Mouse (Mus musculus) forebrain, embryonic 14.5 days (tissue): Measurements from ENCODE around the gene Mamstr. TPM values are rescaled to one million over a fixed set of nuclear protein-coding genes. Genes with fewer than 3 reads are reported as not detected.
A peak's percentile ranks its signal among the peaks of the same experiment; 100 is the strongest.
"Not testable (repeated sequence)": the region's sequence is repeated elsewhere in the genome, so short reads cannot be mapped to it uniquely, and the experiment has no call there.

Experiments used
- ATAC-seq: fragments of 200-750 bp; cut with Nextera tagmentation; 2 replicates; pipeline ENCODE4 v1.8.0; 2017; ENCODE audit warnings: mild to moderate bottlenecking, moderate library complexity
- DNase-seq: peaks from one replicate; pipeline ENCODE4 v3.0.0-alpha.2; 2015; ENCODE audit warnings: low spot score
- H3K27ac ChIP-seq: fragments of 300-500 bp; sonication (generic); 2 replicates; pipeline ENCODE4 v1.5.1; 2014; ENCODE audit warnings: low read depth, mild to moderate bottlenecking, control low read depth, low read length, moderate library complexity
- H3K27me3 ChIP-seq: fragments of 300-500 bp; sonication (generic); replicated peaks from 2 replicates; pipeline ENCODE4 v1.6.1; 2014; ENCODE audit warnings: low read length, control low read depth, mixed read lengths; ENCODE audit not compliant: control insufficient read depth, insufficient read depth
- H3K36me3 ChIP-seq: fragments of 300-500 bp; sonication (generic); 2 replicates; pipeline ENCODE4 v1.6.1; 2014; ENCODE audit warnings: low read length, control low read depth; ENCODE audit not compliant: control insufficient read depth, insufficient read depth
- H3K4me1 ChIP-seq: fragments of 300-500 bp; sonication (generic); 2 replicates; pipeline ENCODE4 v1.6.1; 2014; ENCODE audit warnings: antibody characterized with exemption, low read length, control low read depth; ENCODE audit not compliant: control insufficient read depth, insufficient read depth
- H3K4me2 ChIP-seq: fragments of 300-500 bp; sonication (generic); 2 replicates; pipeline ENCODE4 v1.6.1; 2014; ENCODE audit warnings: mild to moderate bottlenecking, control low read depth, low read length
- H3K4me3 ChIP-seq: fragments of 300-500 bp; sonication (generic); 2 replicates; pipeline ENCODE4 v1.5.1; 2014; ENCODE audit warnings: low read depth, low read length, control low read depth
- H3K9ac ChIP-seq: fragments of 300-500 bp; sonication (generic); 2 replicates; pipeline ENCODE4 v1.6.1; 2014; ENCODE audit warnings: mild to moderate bottlenecking, low read length, control low read depth, moderate library complexity
- H3K9me3 ChIP-seq: fragments of 300-500 bp; sonication (generic); replicated peaks from 2 replicates; pipeline ENCODE4 v1.6.1; 2016; ENCODE audit warnings: low read length, control low read depth, mixed read lengths; ENCODE audit not compliant: control insufficient read depth
- WGBS: fragments of 180-500 bp; shearing (Covaris S2); extraction: QIAGEN DNeasy Blood & Tissue Kit; methylation state at CpG from one replicate; pipeline ENCODE4 v1.1.7; 2014; 5-methylcytosine and 5-hydroxymethylcytosine counted together
- polyA plus RNA-seq: library from polyadenylated mRNA; unstranded; fragments of >200 nt; fragmentation: Nextera tagmentation; extraction: Ambion mirVana; gene quantifications from 2 replicates; pipeline ENCODE4 v1.2.1, GENCODE M21; 2014

Gene Mamstr
- polyA plus RNA-seq, 1 experiment from 2014 or later: 1.3 TPM

DNA sequence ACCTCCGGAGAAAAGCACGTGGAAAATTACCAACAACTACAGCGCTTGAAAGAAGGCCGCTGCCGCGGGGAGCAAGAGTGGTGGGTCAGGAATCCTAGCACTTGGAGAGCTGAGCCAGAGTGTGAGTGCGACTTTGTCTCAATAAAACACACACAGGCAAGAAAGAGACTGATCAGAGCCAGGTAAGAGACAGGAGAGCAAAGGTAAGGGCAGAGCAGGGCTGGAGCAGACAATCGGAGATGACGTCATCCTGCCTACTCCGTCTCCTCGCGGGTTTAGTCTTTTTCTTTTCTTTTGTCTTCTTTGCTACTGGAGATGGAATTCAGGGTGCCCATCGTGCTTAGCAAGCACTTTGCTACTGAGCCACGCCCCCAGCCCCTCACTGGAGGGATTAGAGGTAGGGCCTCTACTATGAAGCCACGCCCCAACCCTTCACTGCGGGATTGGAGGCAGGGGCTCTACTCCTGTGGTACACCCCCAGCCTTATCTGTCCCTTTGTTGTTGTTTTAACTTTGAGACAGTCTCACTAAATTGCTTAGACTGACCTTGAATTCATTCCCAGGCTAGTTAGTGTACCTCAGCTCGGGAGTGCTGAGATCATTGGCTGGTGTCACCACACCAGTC lies 14.8 kb downstream of the Mamstr start:
- DNase-seq: peak; percentile 38
- no peak overlapping the region for H3K27ac ChIP-seq
- 25% methylated on average over 15 of the region's 17 CpGs for WGBS

DNA sequence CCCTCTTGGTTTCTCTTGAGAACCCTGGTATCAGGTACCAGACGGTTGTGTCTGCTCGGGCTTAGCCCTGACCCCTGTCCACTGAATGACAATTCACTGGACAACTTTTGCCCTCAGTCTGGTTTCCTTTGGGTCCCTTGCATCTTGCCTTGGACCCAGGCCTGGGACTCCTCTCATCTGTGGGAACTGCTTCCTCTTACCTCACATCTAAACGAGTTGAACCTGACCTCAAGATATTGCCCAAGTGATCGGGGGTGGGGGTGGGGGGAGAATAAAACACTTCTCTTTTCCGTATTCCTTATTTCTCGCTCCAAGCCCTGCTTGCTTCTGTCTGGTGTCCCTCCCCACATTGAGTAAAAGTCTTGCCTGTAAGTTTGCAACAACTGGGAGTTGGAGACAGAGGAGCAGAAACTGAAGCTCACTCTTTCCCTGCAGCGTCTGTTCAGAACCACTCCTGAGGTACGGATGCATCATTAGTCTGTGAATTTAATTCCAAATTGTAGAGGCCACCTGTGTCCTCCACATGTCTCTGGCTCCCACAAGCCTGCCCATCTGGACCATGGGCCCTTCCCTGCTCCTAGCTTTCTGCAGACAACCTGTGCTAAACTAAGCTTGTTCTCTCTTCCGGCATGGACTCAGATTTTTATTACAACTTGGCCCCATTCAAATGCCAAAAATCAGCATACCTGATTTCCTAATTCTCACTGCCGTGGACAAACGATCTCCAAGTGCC lies 21.1 kb downstream of the Mamstr start:
- no peak for ATAC-seq
- Histone ChIP-seq H3K9ac (no peak overlapping the region), H3K4me1 (no peaks in the 10 kb centered on the region), H3K27ac (no peak overlapping the region), H3K4me3 (no peak overlapping the region), H3K36me3 (no peaks in the 10 kb centered on the region), H3K4me2 (no peak overlapping the region), H3K9me3 (no peaks in the 10 kb centered on the region), H3K27me3 (no peaks in the 10 kb centered on the region)
- 82% methylated on average over 11 of the region's 11 CpGs for WGBS
- DNase-seq: no peak

More for the DNA sequence above, 14.8 kb downstream of the Mamstr start:
- Histone ChIP-seq H3K27me3 (no peaks in the 10 kb centered on the region), H3K36me3 (no peaks in the 10 kb centered on the region), H3K4me1 (peaks cover 4% of the 10 kb centered on the region; the same call in 1 of the 2 replicates), H3K4me2 (peak overlapping the region; percentile 33), H3K9ac (no peak overlapping the region), H3K9me3 (no peaks in the 10 kb centered on the region), H3K4me3 (no peak overlapping the region)
- peak; percentile 44; the same call in 1 of the 2 replicates for ATAC-seq

DNA sequence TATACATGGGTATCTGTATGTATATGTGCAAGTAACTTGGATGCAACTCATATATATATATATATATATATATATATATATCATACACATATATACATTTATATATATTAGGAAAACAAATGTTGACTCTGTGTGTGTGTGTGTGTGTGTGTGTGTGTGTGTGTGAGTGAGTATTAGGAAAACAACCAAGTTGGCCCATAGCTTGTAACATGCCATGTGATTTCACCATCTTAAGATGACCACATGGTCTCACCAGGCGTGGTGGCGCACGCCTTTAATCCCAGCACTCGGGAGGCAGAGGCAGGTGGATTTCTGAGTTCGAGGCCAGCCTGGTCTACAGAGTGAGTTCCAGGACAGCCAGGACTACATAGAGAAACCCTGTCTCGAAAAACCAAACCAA lies 21.9 kb downstream of the Mamstr start:
- H3K4me1 ChIP-seq, ATAC-seq, H3K9ac ChIP-seq, DNase-seq, H3K9me3 ChIP-seq, H3K27me3 ChIP-seq, H3K36me3 ChIP-seq, H3K4me3 ChIP-seq, H3K27ac ChIP-seq, H3K4me2 ChIP-seq: not testable (repeated sequence)
- WGBS: 86% methylated on average over 6 of the region's 6 CpGs

DNA sequence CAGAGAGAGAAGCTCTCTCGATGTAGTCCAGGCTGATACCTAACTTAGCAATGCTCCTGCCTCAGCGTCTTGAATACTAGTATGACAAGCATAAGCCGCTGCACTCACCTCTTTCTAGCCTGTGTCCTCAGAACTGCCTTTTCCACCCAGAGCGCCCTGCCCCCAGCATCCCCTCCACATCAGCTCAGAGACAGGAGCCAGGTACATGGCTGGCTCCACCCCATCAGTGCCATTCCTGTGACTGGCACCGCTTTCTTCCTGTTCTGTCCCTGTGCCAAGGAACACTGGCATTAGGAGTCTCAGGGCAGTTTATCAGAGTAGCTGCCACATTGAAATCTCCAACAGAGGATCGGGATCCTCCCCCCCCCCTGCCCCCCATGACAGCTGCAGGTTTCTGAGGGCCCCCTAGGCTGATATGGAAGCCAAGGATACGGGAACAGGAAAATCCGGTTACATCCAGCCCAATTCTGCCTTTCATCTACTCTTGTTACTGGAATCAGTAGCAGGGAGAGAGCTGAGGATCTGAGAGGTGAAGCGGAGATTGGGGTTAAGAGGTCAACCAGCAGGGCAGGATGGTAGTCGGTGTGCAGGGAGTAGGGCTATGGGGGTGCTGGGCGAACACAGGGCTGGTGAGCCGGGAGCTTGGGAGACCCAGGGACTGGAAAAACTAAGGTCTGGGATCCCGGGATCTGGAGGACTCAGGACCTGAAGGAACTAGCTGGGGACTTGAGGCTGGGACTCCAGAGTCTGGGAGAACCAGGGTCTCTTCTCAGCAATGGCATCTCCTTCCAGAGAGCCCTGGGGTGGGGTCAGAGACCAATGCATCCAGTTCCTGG lies 25.7 kb downstream of the Mamstr start:
- ATAC-seq (no peak), DNase-seq (no peak)
- 69% methylated on average over 13 of the region's 13 CpGs for WGBS
- Histone ChIP-seq H3K27ac (no peak overlapping the region), H3K4me3 (no peak overlapping the region), H3K36me3 (no peaks in the 10 kb centered on the region), H3K4me2 (no peak overlapping the region), H3K9ac (no peak overlapping the region), H3K4me1 (no peaks in the 10 kb centered on the region), H3K27me3 (no peaks in the 10 kb centered on the region), H3K9me3 (no peaks in the 10 kb centered on the region)

DNA sequence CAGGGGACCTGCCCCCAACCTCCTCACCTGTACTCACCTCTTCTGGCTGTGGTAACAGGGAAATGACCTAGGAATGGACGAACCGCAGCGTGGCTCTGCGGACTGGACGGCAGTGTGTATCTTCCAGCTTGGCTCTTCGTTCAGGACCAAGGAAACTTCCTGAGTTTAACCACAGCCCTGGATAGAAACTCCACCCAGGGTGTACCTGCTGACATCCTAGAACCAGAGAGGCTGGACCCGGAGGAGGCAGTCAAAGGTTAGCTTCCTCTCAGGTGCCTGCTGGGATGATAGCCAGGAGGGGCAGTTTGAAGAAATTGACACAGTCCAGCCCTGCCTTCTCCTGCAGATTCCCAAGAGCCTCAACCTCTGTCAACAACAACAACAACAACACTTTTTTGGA lies 26.4 kb downstream of the Mamstr start, which contains the start of gene Fut2:
TSS of gene Fut2 (minus strand) at position 234 of the 400 bp plus-strand sequence.
- H3K27ac ChIP-seq: no peak within 1 kb of the TSS
- H3K4me2 ChIP-seq: no peak within 1 kb of the TSS
- H3K4me3 ChIP-seq: no peak within 1 kb of the TSS
- H3K27me3 ChIP-seq: no peaks in the 10 kb centered on the region
- no peaks in the 10 kb centered on the region for H3K4me1 ChIP-seq
- WGBS: 78% methylated on average over 7 of the region's 7 CpGs
- no peak for ATAC-seq
- no peaks in the 10 kb centered on the region for H3K9me3 ChIP-seq
- DNase-seq: no peak
- no peaks in the 10 kb centered on the region for H3K36me3 ChIP-seq
- H3K9ac ChIP-seq: no peak within 1 kb of the TSS

DNA sequence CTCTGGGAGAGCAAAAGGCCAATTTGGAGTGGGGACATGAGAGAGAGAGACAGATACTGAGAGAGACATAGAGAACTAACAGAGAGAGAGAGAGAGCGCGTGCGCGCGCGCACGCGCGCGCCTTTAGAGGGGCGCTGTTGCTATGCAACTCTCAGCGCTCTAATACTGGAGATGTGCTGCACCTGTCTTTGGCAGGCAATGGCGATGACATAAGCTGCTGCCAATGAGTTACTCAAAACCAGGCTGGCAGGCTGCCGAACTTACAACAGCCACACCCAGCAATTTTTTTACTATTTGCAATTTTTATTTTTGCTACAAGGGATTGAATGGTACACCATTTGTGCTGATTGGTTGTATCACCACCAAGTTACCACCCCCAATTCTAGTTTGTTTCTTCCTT lies 28.0 kb downstream of the Mamstr start:
- H3K27ac ChIP-seq: no peak overlapping the region
- no peaks in the 10 kb centered on the region for H3K36me3 ChIP-seq
- no peaks in the 10 kb centered on the region for H3K27me3 ChIP-seq
- DNase-seq (peak; percentile 55), ATAC-seq (no peak)
- H3K4me3 ChIP-seq: no peak overlapping the region
- H3K4me2 ChIP-seq: no peak overlapping the region
- WGBS: 68% methylated on average over 14 of the region's 14 CpGs
- H3K9me3 ChIP-seq: no peaks in the 10 kb centered on the region
- H3K4me1 ChIP-seq: no peaks in the 10 kb centered on the region
- H3K9ac ChIP-seq: no peak overlapping the region

DNA sequence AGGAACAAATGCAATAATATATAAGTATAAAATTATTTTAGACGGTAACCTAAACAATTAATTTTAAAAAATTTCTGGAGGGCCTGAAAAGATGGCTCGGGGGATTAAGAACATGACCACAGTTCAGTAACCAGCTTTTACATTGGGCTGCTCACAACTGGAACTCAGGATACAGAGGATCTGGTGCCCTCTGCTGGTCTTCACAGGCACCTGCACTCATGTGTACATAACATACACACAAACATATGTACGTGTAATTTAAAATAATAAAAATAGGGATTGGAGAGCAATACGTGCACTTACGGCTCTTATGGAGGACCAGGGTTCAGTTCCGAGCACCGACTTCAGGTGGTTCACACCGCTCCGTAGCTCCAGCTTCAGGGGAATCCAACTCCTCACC lies 29.1 kb downstream of the Mamstr start:
- DNase-seq (no peak), ATAC-seq (no peak)
- Histone ChIP-seq H3K9me3 (no peaks in the 10 kb centered on the region), H3K27me3 (no peaks in the 10 kb centered on the region), H3K36me3 (no peaks in the 10 kb centered on the region), H3K4me3 (no peak overlapping the region), H3K9ac (no peak overlapping the region), H3K27ac (no peak overlapping the region), H3K4me1 (no peaks in the 10 kb centered on the region), H3K4me2 (no peak overlapping the region)
- 96% methylated on average over 9 of the region's 9 CpGs for WGBS

DNA sequence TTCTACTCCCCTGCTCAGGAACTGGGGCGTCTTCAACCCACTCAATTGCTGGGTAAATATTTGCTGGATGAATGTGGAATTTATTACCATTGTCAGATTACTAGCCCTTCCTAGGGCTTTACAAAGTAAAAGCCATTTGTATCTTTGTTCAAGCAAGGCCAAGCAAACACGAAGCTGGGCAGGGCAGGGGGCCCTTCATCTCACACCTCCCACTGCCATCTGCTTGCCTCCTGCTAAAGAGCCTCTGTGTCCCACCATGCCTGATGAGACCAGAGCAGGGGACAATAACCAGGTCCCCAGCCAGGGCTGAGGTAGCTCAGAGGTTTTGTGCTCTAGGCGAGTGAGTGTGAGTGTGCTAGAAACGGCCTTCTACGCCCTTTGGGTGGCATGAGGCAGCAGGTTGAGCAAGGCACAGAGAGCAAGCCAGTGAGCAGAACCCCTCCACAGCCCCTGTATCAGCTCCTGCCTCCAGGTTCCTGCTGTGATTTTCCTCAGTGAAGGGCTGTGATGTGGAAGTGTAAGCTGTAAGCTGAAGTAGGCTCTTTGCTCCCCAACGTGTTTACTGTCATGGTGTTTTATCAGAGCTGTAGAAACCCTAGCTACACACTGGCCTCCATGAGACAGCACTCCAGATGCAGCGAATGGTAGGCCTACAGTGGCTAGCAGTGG lies 38.0 kb downstream of the Mamstr start:
- no peak overlapping the region for H3K4me2 ChIP-seq
- no peak overlapping the region for H3K4me3 ChIP-seq
- no peak overlapping the region for H3K9ac ChIP-seq
- DNase-seq: no peak
- no peak overlapping the region for H3K27ac ChIP-seq
- ATAC-seq: no peak
- no peaks in the 10 kb centered on the region for H3K9me3 ChIP-seq
- H3K4me1 ChIP-seq: no peaks in the 10 kb centered on the region
- H3K27me3 ChIP-seq: no peaks in the 10 kb centered on the region
- no peaks in the 10 kb centered on the region for H3K36me3 ChIP-seq
- 77% methylated on average over 7 of the region's 7 CpGs for WGBS
